Mouse (Mus musculus) spleen, adult 12 weeks (tissue): Measurements from ENCODE around the gene Gm10065.
"Not testable (repeated sequence)": the region's sequence is repeated elsewhere in the genome, so short reads cannot be mapped to it uniquely, and the experiment has no call there.

ENCODE experiments used
- DNase-seq: peaks from one replicate; pipeline ENCODE4 v3.0.0; 2022; ENCODE audit warnings: low spot score

The Gm10065 gene

GRCm38 (mm10) chr13:21478759-21479670, at the start of gene Gm10065, which contains the start of gene Zkscan4:
Gm10065 (minus strand) TSS chr13:21479441.
Zkscan4 (plus strand) TSS chr13:21478907.
- not testable (repeated sequence) for DNase-seq

DNA sequence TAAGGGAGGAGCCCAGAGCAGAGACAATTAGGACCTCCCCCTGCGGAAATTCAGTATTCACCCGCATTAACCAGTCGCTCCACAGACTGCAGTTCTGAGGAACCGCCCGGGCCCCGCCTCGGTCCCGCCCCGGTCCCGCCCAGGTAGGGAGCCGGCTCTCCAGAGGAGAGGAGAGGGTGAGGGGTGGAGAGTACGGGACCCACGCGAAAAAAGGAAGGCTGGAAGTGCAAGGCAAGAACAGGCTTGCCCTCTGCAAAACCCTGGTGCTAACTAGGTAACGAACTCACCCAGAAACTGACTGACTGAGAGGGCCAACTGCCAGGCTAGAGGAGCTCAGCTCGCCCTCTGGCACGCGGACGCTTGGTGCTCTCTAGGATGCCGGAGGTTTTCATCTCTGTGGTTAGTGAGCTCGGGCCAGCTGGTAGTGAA, 27.0 kb upstream of the Gm10065 start:
- DNase-seq: peak; percentile 71

GRCm38 (mm10) chr13:21502296-21502695, 23.1 kb upstream of the Gm10065 start:
- no peak for DNase-seq

GRCm38 (mm10) chr13:21501182-21501581, 21.9 kb upstream of the Gm10065 start, which contains the start of gene Gm11273:
Gm11273 (minus strand) TSS chr13:21501418.
- DNase-seq: not testable (repeated sequence)

GRCm38 (mm10) chr13:21495080-21495479, 15.8 kb upstream of the Gm10065 start, which contains the start of gene AK157302:
AK157302 (plus strand) TSS chr13:21495223.
- DNase-seq: no peak

DNA sequence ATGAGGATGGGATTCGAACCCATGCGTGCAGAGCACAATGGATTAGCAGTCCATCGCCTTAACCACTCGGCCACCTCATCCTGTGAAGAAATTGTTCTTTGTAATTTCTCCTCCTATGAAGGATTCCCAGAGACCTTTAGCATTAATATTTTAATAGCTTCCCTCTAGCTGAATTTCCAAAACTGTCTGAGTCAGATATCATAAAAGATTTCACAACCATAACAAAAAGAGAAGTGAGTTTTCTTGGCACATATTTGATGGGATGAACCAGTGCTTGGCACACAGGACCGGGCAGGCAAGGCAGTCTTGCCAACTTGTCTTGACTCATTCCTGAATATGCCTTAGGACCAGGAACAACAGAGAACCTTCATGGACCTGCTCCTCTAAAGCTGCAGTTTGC, 13.6 kb upstream of the Gm10065 start:
- DNase-seq: no peak

- no peak for DNase-seq
These were observed 7.6 kb upstream of the Gm10065 start for GRCm38 (mm10) chr13:21486881-21487280.

DNA sequence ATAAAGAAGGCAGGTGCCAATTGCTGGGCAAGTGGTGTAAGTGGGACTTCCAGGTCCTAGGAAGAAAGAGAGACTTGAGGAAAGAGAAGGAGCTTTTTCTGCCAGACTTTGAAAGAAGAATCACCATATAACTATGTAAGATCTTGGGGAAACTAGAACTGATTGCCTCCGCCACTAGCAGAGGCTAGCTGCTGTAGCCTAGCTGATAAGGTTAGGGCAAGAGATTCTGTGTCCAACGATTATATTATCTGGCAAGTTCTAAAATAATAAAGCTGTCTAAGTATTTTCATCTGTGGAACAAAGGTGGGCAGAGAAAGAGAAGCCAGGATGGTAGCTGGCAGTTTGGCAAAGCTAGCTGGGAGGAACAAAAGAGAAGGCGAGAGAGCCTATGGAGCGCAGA, 6.8 kb downstream of the Gm10065 start:
- no peak for DNase-seq

DNA sequence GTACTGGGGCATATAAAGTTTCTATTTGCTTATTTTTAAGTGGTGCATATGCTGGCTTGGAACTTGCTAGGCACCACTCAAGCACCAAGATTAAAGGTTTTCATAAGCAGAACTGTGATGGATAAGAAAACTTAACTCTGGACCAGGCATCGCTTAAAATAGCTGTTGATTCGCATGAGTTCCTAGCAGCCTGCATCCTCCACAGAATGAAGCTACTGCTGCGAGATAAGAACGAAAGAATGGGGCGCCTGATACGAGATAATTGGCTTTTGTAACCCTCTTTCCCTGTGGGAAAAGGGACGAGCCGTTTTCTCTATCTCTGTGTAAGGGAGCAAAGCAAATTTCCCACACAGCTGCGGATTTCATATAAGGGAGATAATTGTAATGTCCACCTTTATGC, 10.1 kb downstream of the Gm10065 start:
- DNase-seq: no peak

DNA sequence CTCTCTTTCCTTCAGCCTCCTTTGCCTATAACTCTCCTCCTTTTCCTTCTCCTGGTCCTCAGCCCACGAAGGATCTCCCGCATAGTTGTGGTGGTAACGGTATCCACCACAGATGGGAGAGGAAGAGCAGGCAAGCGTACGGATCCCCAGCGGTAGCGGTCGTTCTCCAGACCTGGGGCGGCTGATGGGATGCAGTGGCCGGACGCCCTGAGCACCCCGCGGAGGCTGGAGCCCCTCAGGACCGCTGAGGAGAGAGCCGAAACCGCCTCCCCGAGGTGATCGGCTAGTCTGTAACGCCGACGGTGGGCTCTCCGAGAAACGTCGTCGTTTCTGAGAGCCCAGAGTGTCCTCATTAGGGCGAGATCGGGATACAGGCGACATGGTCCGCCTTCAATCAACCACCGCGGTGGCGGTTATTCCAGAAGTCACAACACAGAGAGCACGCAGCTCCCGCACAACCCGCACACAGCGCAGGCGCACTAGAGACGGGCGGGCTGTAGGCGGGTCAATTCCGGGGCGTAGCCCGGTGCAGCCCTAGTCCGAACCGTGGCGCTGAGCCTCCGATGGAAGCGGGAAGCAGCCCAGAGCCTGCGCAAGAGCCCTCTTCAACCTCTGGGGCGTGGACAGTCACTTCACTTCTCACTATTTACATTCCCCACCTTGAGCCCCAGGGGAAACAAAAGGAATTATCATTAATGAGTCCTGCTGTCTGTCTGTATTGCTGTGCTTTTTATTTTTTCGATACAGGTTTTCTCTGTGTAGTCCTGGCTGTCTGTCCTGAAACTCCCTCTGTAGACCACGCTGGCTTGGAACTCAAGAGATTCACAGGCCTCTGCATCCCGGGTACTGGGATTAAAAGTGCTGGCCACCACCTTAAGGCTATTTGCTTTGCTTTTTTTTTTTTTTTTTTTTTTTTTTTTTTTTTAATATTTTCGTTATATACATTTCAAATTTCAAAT, 10.9 kb downstream of the Gm10065 start, which contains the start of gene Nkapl:
Gene Nkapl (minus strand): TSS at position 449 of the 959 bp plus-strand sequence.
- peak; percentile 80 for DNase-seq

DNA sequence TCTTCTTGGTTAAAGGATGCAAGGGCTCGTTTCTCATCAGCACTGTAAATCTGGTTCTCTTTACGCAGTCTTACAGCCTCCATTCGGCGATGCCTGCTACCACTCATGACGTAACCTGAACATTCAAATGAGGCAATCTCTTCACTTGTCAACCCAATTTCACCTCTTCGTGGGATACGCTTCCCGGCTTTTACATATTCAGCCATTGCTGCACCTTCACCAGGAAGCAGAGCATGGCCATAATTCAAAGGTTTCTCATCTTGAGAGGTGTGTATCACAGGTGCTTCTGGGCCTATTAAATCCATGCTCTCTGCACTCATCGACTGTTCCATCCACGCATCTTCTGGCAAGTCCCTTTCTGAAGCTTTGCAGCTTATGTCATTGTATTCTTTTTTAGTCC, 11.9 kb downstream of the Gm10065 start:
- no peak for DNase-seq

DNA sequence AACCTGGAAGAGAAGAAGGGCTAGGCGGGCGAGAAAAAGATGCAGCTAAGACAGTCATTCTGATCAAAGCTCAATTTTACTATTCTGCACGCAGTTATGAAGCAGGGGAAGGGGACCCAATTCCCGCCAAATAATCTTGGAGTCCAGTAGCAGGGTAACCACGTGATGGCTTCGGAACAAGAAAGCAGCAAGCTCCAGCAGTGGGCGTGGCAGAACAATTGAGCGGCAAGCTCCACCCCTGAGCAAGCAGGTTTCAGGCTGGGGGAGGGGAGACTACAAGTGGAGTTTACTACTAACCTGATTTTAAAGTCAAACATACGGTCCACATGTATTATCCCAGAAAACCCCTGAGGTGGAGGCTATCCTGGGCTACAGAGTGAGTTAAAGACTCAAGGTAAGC, 16.7 kb downstream of the Gm10065 start:
- DNase-seq: not testable (repeated sequence)

GRCm38 (mm10) chr13:21456347-21456746, 22.9 kb downstream of the Gm10065 start:
- no peak for DNase-seq

DNA sequence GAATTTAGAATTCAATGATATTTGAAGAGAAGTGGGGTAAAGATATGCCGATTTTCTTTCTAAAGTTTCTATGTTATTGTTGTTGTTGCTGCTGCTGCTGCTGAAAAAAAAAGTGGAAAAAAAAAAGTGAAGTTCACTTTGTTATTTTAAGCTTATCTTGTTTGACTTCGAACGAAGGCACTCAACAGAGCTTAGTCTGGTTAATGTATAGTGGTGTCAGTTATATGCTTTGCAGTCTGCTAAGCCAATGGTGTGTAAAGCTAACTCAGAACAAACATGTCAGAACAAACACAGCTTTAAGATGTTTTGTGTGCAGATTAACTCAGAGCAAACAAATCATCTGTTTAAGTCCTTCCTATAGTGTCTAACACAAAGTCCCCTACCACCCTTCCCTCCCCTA, 25.1 kb downstream of the Gm10065 start:
- DNase-seq: no peak

- DNase-seq: peak; percentile 54
These were observed 25.8 kb downstream of the Gm10065 start, which contains the start of gene Zscan26 for GRCm38 (mm10) chr13:21453449-21453848. Zscan26 (minus strand) TSS chr13:21453730.

DNA sequence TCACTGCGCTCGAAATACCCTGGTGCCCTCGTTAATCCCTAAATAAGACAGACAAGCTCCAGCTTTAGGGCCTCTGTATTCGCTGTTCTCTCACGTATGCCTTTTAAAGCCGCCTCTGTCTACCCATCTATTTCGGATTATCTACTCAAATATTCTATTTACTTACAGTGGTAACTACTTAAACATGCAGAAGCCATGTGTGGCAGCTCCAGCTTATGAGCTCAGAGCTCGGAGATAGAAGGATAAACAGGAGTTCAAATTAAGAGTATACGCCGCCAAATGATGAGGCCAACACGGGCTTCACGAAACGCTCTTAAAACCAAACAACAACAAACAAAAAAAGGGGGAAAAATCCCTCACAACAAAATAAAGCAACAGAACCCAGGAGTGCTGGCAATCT, 26.2 kb downstream of the Gm10065 start:
- DNase-seq: no peak

- DNase-seq: no peak
These were observed 31.2 kb downstream of the Gm10065 start for GRCm38 (mm10) chr13:21447856-21448614.

GRCm38 (mm10) chr13:21446796-21447195, 32.4 kb downstream of the Gm10065 start:
- no peak for DNase-seq

DNA sequence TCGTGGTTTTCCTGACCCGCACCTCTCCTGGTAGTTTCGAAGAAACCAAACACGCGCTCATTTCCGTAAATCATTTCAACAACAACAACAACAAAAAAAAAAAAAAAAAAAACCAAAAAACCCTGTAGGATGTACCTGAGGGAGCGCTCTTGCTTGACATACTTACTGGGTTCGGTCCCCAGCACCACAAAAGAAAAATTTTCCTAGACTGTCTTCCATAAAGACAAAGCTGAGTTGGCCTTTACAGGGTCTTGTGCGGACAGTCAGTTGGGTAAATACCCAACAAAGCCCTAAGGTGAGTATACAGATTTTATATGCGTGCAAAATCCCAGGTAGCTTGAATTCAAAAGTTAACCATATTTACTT, 38.1 kb downstream of the Gm10065 start:
- no peak for DNase-seq

DNA sequence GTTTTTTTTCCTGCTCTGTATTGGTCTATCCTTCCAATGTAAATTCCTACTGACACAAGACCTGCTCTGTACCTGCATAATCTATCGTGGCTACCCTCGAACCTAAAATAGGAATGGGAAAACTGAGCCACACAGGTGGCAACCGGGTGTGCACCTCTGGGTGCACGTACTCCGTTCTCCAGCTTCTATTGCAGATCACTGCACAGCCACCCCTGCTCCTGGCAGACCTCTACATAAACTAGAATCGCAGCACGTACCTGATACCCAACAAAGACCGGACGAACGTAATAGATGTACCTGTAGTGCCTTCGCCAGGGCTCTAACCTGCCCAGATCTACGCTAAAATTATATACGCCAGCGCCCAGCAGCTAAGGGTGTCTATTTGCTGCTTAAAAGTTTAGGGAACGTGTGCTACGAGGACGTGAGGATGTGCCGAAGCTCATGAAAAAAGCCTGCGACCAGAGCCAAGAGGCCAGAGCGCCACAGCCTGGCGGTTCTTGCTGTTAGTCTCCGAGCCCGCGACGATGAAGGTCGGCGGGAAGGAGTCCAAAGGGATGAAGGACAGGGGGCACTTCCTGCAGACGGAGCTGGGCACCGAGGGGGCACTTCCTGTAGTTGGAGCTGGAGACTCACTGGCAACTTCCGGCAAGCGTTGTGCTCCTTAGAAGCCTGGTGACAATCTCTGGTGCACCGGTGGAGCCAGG, 38.6 kb downstream of the Gm10065 start, which contains the start of gene Pgbd1:
Gene Pgbd1 (minus strand): TSS at position 556 of the 704 bp plus-strand sequence.
- peak; percentile 39 for DNase-seq

DNA sequence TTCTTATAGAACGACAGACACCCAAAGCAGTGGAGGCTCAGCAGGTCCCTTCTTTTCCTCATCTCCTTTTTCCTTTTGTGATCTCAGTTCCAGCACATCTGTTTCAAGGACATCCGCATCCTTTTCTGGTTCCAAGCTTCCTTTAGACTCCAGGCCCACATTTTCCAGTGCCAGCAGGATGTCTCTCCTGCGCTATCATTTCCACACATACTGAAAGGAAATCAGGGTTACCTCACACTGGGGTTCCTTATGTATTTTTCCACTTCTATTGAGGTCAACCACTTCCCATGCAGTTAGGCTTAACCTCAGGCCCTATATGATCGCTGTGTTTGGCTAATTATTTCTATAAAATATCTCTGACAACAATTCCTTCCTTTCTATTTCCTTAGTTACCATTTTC, 43.8 kb downstream of the Gm10065 start:
- no peak for DNase-seq
